Mouse (Mus musculus): Measurements from ENCODE around the gene Sumo3. TPM values are rescaled to one million over a fixed set of nuclear protein-coding genes. Genes with fewer than 3 reads are reported as not detected.
A peak's percentile ranks its signal among the peaks of the same experiment; 100 is the strongest.

Sumo3 gene
- total RNA-seq, 2 experiments from 2014 or later, result 89.0 to 106 TPM

DNA sequence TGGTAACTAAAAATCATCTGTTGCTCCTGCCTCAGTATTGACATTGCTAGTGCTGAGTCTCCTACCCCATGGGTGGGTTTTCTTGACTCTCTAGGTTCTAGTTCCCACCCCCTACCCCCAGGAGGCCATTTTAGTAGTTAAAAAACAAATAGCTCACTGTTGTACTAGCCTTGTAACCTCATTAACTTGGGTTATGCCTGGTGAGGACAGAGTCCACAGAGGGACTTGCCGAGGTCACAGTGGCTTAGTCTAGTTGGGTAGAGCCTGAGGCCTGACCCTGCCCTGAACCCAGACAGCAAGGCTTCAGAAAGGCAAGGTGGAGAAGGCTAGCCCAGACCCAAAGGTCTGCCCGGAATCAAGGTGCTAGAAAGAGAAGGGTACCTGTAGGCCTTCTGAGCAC, 17.9 kb upstream of the Sumo3 start:
- DNase-seq, result no peak

DNA sequence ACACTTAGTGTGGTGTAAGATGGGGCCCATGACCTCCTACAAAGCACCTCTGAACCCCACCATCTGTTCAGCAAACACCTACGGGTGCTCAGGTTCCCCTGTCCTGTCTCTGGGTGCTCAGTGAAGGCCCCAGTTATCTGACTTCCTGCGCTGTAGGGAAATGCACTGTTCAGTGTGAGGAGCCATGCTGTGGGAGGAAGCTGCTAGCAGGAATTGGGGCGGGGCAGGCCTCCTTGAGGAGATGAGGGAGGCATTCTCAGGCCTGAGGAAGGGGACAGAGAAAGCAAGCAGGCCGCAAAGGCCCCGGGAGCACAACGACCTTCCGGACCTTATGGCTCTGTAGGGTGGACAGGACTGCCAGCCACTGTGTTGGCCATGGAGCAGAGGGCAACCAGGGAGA, 16.8 kb upstream of the Sumo3 start:
- DNase-seq, result no peak

DNA sequence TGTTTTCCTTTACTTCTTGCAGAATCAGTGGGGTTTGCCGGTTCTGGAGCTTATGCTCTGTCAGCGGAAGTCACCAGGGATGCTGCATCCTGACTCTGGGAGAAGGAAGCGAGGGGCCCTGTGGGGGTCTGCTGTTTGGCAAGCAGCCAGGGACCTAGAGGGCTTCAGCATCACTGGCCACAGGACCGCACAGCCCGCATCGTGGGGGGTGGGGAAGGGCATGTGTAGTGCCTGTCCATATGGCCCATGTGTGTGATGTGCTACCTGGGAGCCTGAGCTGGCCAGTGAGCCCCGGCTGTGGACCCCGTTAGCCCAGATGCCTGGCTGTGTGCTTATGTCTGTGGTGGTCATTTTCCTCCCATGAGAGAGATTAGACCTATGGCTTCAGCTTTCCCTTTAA, 16.1 kb upstream of the Sumo3 start:
- DNase-seq, result no peak

DNA sequence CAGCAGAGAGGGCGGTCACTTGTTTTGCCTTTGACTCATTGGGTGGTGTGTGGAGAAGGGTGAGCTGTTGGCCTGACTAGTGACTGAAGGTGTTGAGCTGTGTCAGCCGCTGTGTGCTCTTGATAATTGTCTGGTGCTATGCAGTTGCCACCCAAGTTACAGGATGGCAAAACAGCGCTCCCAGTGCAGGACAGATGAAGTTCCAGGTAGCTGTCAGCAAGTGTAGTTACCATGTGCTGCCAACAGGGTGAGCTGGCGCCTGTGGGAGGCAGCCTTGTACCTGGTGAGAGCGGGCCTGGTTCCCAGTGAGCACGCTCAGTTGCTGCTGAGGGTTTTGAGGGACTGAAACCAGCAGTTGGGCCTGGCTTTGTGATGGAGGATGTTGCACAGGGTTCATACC, 15.1 kb upstream of the Sumo3 start:
- peak in 1 of 2 experiments; percentile 66 for DNase-seq

DNA sequence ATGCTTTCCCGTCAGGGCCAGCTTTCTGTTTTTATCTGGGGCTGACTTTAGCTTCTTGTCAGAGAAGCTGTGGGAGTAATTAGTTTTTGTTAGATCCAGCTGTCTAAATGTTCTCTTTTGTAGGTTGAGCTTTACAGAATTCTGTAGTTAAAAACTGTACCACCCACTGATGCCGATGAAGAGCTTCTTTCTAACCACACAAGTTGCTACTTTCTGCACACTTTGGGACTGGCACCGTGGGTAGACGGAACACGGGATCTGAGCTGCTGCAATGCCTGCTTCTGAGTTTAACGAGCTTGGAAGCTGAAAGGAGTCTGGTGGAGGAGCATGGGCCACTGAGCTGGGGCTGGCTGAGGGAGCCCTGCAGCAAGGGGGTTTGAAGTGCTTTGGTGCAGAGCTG, 14.4 kb upstream of the Sumo3 start:
- DNase-seq, result no peak

DNA sequence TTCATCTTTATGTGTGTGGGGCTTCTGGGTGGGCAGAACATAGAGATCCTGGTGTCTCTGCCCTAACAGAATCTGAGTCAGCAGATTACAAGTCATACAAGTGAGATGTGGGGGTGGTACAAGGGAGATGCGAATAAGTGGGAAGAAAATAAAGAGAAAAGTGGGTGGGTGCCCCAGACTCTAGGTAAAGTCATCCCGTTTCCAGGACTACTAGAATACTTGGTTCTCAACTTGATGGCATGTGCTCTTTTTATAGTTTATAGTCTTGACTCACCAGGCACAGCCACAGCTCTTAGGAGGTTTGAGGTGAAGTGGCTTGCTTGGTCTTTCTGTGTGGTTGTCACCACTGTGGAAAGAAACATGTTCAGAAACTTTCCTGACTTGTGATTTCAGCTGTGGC, 9.8 kb upstream of the Sumo3 start:
- DNase-seq, result no peak

DNA sequence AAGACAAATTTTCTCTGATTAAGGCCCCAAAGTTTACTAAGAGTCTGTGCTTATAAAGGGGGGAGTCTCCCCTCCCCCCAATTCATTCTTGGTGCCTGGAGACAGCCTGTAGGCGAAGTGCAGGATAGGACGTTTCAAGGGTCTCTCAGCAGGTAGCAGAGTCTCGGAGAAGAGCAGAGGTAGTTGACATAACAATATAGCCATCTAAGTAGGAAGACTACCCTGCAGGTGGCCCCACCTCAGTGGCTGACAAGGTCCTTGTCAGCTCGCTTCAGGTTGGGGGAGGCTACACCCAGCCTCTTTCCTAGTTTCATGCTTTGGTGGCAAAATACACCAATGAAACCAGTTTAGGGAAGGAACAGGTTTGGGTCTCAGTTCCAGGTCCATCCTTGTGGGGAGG, 2.9 kb upstream of the Sumo3 start:
- DNase-seq, result no peak

DNA sequence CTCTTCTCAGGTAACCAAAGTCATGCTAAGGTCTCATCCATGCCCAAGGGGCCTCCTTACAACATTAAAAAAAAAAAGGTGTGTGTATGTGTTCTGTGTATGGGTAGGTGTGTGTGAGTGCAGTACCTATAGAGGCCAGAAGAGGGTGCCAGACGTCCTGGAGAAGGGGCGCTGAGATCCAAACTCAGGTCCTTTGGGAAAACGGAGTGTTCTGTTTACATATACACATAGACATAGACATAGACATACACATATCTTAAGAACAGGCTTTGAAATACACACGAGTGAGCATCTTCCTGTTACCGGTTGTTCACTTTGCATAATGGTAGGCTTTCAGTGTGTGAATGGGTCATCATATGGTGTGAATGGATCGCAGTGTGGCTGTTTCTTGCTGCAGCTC, 1.8 kb upstream of the Sumo3 start:
- DNase-seq, result no peak

DNA sequence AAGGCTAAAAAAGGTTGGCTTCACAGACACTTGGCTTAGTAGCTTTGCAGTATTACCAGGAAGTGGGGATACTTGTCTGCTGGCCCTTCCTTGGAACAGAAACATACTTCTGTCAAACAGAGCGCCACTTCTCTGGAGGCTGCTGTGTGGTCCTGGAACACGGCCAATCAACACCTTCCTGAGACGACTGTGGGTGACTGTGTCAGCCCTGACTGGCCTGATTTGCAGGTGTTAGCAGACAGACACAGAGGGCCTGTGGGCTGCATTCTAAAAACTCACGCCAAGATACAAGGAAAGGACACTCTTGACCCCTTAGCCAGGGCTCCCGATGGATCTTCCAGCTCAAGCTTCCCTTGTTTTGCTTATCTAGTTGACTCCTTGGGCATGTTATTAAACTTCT, 939 bp upstream of the Sumo3 start:
- no peak for DNase-seq

DNA sequence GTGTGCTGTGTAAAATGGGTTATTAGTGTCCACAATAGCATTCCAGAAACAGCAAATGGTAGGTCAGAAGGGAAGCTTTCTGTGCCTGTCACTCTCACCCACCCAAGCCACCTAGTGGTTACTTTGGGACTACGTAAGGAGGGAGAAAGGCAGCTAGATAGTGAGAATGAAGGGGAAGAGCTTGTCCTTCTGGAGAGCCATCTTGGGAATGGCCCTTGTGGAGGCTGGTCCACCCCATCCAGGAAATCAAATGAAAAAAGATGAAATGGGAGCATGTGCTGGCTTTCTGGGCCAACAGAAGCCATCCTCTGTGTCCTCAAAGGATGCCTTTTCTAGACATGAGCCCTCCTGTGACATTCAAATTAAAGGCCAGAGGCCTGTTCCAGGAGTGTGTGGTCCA, 529 bp upstream of the Sumo3 start:
- peak in 1 of 2 experiments; percentile 31 for DNase-seq

DNA sequence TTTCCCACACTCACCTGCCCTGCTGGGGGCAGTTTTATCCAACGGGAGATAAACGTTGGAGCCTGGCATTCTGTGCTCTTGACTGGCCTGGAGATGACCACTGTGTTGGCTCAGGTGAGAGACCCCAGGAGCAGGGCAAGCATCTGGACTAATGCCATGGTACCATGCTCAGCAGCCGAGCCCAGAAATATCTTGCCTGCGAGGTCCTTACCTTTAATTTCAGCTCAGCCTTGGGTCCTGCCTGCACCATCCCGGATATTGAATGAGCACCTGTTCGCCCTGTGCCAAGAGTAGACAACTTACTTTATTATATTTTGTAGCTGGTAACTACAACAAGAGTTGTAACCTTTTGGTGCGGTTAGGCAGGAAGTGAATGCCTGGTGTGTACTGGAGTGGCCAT, 958 bp downstream of the Sumo3 start:
- DNase-seq, result no peak

DNA sequence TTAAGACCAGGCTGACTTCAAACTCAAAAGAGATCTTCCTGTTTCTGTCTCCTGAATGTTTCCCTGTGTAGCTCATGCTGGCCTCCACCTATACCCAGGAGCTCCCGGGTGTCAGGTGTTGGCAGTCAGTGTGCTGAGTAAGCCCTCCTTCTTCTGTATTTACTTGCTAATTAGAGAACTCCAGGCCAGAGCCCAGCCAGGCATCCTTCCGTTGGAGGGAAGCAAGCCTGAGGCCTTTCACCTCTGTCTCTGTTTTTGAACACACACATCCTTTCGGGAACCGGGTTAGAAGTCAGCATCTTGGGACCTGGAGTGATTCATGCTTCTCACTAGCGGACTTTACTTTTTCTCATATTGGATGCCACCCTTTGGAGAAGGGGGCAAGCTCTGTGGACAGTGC, 1.5 kb downstream of the Sumo3 start:
- peak in 1 of 2 experiments; percentile 20 for DNase-seq

DNA sequence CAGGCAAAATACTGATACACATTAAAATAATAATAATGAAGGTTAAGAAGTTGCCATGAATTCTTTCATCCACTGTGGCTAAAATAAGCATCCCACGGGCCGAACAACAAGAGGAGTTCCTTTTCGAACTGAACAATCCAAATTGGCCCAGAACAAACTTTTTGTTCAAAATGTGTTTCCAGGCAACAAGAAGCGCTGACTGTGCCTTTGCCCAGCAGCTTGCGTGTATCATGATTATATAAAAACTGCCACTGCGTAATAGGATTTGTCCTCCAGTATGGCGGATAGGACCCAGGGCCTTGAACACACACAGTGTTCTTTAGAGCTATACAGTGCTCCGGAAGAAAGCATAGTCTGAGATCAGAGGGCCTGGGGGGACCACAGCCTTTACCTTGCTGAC, 2.7 kb downstream of the Sumo3 start:
- no peak for DNase-seq

DNA sequence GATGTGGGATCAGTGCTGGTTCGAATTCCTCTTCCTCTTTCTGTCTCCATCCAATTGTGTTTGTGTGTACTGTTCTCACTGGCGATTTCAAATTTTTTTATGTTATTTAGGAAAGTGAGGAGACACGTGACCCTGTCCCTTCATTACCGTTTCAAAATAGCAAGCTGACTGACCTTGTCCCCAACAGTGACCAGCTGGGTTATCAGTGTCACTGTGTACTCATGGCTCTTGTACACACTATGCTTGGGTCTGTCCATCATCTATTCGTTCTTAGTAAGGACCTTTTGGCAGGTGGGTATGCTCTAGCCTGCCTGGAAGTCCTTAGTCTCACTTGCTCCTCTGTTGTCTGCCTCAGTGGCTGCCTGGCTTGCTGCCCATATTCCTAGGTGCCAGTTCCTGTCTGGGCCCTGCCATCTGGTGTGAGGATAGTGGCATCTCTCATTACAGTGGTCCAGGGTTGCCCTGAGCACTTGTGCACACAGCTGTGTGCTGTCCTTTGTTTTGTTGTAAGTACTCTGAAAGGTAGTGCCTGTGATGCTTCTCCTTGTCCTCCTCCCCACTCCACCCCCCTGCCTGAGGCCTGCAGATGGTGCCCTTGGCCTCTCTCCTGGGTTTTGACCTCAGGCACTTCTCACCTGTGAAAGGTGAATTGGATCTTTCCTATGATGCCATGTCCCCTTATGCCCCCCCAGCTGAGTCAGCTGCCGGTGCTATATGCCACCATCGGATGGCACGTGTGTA, 4.5 kb downstream of the Sumo3 start:
- no peak for DNase-seq

DNA sequence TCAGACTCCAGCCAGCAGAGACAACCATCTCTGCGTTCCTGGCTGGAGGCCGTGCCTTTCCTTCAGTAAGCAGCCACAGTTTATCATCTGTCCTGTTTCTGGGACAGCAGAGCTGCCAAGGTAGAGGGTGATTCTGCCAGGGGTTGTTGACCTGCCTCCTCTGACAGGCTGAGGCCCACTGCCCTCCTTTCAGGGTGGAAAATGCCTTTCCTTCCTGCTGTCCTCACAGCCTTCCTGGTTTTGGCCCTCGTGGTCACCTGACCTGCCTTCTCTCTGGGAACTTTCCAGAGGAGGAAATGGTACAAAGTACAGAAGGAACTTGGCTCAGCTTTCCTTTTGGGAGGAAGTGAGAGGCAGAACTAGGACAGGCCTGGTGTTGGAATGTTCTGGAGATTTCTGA, 7.5 kb downstream of the Sumo3 start:
- DNase-seq, result peak; percentile 51 to 68

DNA sequence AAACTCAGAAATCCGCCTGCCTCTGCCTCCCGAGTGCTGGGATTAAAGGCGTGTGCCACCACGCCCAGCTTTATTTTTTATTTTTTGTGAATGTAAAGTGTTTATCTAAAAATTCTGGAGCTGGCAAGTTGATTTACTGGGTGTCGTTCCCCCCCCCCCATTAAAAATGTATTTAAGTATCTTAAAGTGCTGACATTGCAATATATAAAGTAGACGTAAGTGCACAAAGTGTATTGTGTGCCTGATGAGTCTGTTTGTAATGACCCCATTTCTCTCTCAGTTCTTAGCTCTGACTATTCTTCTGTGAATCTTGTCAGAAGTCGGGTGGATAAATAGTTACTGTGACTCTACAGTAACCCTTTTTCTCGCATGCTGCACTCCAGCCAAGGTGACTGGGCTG, 9.8 kb downstream of the Sumo3 start:
- no peak for DNase-seq

DNA sequence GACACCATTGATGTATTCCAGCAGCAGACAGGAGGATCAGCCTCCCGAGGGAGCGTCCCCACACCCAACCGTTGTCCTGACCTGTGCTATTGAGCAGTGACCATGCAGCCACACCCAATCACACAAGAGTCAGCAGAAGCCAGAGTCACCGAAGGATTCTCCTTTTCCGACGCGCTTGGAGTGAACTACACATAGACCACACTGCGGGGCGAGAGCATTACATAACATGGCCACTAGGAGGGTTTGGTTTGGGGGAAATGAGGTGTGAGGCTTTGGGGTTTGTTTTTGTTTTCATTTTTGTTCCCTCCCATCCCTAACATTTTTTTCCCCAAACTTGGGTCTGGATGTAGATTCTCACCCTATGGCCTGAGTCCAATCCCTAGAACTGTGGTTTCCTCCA, 10.3 kb downstream of the Sumo3 start:
- no peak for DNase-seq

DNA sequence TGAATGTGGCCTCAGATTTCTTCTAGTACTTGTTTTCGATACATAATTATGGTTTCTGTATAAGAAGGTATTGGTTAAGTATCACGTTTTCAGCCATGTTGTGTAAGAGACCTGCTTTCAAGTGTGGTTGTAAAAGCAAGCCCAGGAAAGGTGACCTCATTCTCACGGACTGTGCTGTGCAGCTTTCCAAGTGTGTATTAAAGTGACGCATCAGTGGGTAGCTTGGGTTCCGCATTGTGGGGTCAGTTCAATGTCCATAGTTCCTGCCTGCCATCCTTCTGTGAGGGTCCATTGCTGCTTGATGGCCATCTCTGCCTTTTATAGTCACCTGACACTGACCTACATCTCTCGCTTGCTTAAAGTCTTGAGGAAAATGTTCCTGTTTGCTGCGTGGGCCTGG, 11.0 kb downstream of the Sumo3 start:
- DNase-seq, result no peak

DNA sequence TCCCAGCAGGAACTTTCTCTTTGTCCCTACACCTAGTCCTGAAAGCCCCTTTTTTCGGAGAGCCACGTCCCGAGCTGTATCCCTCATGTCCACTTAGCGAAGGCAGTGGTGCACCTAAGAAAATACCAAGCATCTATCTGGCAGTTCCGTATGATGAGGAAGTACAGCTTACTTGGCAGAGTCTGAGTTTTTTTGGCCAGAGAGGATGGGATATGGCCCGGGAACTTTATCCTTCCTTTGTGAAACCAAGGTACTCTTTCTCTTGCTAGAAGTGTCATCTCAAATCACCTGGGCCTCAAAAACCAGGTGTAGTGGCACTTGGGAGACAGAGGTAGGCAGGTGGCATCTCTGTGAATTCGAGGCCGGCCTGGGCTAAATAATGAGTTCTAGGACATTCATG, 15.6 kb downstream of the Sumo3 start:
- DNase-seq, result no peak

DNA sequence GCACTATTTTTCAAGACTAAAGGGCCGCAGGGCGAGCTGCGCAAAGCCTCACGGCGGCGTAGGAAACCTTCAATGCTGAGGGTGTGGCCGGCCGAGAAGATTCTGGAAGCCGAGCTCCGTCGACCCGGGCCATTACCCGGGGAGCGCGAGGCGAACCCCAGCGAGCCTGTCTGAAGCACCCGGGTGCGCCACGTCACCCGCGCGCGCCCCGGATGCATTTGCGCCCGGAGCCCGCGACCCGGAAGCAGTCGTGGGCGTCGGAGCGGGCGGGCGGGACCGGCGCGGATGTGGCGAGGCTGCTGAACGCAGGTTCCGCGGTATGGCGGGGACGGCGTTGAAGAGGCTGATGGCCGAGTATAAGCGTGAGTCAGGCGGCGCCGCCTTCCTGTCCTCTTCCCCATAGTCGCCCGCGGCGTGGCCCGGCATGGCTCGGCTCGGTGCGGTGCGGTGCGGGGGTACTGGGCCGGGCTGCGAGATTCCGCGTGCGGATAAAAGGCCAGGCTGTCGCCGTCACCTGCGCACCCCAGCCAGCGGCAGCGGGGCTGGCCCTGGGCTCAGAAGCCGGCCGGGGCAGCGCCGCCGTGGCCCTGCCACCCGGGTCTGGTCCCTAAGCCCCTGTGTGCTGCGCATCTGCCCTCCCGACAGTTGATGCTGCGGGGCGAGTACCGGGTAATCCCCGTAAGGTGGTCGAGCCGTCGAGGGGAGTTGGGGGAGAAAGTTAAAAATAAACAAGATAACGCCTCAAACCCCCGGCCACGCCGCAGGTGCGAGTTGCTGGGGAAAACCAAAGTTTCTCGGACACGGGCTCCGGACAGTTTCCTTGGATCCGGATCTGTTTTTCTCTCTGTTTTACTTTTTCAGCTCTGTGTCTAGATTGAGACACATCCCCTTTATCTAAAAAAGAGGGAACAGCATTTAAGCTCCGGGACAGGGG, 16.4 kb downstream of the Sumo3 start, which contains the start of gene Ube2g2:
Ube2g2 (plus strand) TSS at position 221 of the 934 bp plus-strand sequence.
- peak; percentile 94 to 97 for DNase-seq

DNA sequence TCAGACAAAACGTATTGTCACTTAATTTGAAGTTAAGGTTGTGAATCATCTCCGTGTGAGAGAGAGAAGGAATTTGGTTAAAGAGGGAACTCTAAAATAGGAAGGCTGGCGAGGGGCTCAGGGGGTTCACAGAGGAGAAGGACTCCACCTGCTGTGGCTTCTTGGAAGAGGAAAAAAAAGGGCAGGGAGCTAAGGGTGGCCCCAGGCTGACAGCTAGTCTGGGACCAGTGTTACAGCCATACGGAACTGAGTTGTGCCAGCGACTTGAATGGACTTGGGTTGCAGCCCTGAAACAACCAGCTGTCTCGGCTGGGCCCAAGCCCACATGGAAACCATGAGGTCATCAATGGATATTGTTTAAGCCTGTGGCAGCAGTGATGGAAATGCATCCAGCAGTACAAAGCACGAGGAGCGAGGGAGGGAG, 17.2 kb downstream of the Sumo3 start:
- DNase-seq, result peak; percentile 35 to 41

DNA sequence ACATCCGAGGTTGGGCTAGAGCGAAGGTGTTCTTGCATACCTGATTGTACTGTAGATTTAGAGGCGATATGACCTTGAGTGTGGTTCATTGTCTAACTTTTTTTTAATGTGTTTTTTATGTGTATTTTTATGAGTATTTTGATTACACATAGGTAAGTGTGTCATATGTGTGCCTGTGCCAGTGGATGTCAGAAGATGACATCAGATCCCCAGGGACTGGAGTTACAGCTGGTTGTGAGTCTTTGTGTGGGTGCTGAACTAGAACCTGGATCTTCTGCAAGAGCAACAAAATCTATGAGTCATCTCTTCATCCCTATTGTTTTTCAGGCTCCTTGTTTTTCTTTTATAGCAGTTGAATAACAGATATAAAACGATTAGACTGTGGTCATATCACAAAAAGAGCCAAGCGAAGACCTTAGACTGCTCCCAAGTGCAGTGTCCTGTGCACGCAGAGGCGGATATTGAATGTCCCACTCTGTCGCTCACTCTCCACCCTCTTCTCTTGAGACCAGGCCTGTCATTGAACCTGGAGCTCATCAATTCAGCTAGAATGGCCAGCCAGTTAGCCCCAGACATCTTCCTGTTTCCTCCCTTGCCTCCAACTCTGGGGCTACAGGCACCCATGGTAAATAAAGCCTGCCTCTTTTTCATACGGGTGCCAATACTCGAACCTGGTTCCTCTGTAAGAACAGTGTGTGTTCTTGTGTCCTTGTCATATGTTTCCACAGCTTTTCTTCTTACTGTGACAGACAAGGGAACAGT, 17.9 kb downstream of the Sumo3 start:
- no peak for DNase-seq

DNA sequence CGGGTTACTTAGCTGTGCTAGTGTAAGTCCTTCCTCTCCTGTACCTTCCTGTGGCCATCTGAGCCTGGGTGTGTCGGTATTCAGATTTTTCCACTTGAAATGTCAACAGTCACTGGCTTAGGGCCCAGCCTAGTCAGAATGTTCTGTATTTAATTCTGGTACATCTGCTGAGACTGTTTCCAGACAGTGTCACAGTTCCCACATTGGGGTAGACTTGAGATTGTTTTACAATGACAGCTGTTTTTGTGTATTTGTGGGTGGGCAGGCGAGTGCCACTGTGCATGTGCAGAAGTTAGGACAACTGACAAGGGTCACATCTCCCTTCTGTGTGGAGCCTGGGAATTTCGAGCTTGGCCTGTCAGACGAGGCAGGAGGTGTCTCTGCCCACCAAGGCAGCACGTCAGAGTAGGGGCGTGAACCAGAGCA, 18.7 kb downstream of the Sumo3 start:
- no peak for DNase-seq
